Mouse (Mus musculus) thymus, adult 2 months (tissue): Measurements from ENCODE around the gene Pappa2. TPM values are rescaled to one million over a fixed set of nuclear protein-coding genes. Genes with fewer than 3 reads are reported as not detected.

Source experiments
- DNase-seq: peaks from one replicate; pipeline ENCODE4 v3.0.0; 2021
- H3K27ac ChIP-seq: fragments of 200-500 bp; 2 replicates; pipeline ENCODE4 v1.5.1; 2012; ENCODE audit warnings: low read length, control low read depth; ENCODE audit not compliant: control insufficient read depth, insufficient read depth
- H3K27me3 ChIP-seq: fragments of 200-500 bp; 2 replicates; pipeline ENCODE4 v1.6.1; 2012; ENCODE audit warnings: mild to moderate bottlenecking, low read length, moderate library complexity, mixed read lengths; ENCODE audit not compliant: control insufficient read depth, insufficient read depth
- H3K36me3 ChIP-seq: fragments of 200-500 bp; 2 replicates; pipeline ENCODE4 v1.6.1; 2012; ENCODE audit warnings: mild to moderate bottlenecking, low read length, moderate library complexity; ENCODE audit not compliant: control insufficient read depth, insufficient read depth
- H3K4me1 ChIP-seq: fragments of 200-500 bp; replicated peaks from 2 replicates; pipeline ENCODE4 v1.6.1; 2012; ENCODE audit warnings: low read length; ENCODE audit not compliant: control insufficient read depth, insufficient read depth
- H3K4me3 ChIP-seq: fragments of 200-500 bp; 2 replicates; pipeline ENCODE4 v1.5.1; 2012; ENCODE audit warnings: mild to moderate bottlenecking, low read length, control low read depth, moderate library complexity; ENCODE audit not compliant: control insufficient read depth, insufficient read depth
- CTCF ChIP-seq: fragments of 200-500 bp; IDR thresholded peaks from 2 replicates; pipeline ENCODE4 v1.5.1; 2012; ENCODE audit warnings: mild to moderate bottlenecking, control low read depth, low read length, moderate library complexity, borderline replicate concordance; ENCODE audit not compliant: control insufficient read depth, poor library complexity, insufficient read depth; ENCODE audit errors: extremely low read depth
- POLR2A ChIP-seq: fragments of 200-500 bp; IDR thresholded peaks from 2 replicates; pipeline ENCODE4 v1.6.1; 2012; ENCODE audit warnings: mild to moderate bottlenecking, low read length, control low read depth, moderate library complexity; ENCODE audit not compliant: control insufficient read depth, poor library complexity, insufficient read depth; ENCODE audit errors: extremely low read depth
- WGBS: fragments of 180-500 bp; shearing (Covaris S2); methylation state at CpG from one replicate; pipeline ENCODE4 v1.1.7; 2018; 5-methylcytosine and 5-hydroxymethylcytosine counted together
- polyA plus RNA-seq: library from polyadenylated mRNA; depleted of rRNA; stranded (reverse); fragments of >200 nt; gene quantifications from 2 replicates; pipeline ENCODE4 v1.2.3, GENCODE M21; 2012

Gene Pappa2
- polyA plus RNA-seq, 1 experiment: 0.62 TPM

DNA sequence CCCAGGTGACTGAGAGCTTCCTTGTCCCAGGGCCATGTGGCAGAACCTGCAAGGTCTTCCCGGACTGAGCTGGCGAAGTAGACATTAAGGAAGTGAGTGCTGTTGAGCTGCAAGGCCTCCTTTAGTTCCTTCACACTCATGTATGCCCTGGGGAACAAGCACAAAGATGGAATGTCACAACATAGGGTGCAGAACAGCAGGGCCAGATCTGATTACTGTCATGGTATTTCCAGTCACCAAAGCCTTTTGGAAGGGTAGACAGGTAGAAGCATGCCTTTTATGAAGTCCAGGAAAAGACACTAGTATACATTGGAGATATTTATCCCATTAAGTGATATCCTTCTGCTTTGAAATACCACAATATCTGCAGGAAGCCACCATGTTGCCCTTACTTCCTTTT, 108.9 kb downstream of the Pappa2 start:
- Histone ChIP-seq H3K36me3 (no peaks in the 10 kb centered on the region), H3K4me3 (no peak overlapping the region), H3K27ac (no peak overlapping the region), H3K27me3 (no peaks in the 10 kb centered on the region), H3K4me1 (no peaks in the 10 kb centered on the region)
- no peak for DNase-seq
- 73% methylated on average over 2 of the region's 2 CpGs for WGBS
- TF ChIP-seq POLR2A: no peak
- TF ChIP-seq CTCF: no peak

DNA sequence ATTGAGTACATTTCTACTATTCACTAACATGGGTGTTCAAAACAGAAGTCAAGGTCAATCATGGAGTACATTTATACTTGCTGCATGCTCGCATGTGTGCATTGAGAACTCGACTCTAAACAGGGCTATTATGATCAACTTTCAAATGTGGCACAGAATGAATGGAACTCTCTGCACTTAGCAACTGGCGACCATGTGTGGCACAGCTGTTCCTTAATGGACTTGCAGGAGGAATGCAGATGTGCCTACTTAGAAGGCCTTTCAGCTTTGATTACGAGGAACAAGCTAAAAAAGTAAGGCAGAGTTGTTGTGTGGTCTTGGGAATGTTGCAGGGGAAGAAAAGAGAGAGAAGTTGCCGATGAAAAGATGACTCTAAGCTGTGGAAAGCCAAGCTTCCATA, 120.1 kb downstream of the Pappa2 start:
- Histone ChIP-seq H3K4me1 (no peaks in the 10 kb centered on the region), H3K4me3 (no peak overlapping the region), H3K36me3 (no peaks in the 10 kb centered on the region), H3K27ac (no peak overlapping the region), H3K27me3 (no peaks in the 10 kb centered on the region)
- TF ChIP-seq POLR2A (no peak), CTCF (no peak)
- WGBS: 89% methylated on average over 5 of the region's 5 CpGs
- no peak for DNase-seq

DNA sequence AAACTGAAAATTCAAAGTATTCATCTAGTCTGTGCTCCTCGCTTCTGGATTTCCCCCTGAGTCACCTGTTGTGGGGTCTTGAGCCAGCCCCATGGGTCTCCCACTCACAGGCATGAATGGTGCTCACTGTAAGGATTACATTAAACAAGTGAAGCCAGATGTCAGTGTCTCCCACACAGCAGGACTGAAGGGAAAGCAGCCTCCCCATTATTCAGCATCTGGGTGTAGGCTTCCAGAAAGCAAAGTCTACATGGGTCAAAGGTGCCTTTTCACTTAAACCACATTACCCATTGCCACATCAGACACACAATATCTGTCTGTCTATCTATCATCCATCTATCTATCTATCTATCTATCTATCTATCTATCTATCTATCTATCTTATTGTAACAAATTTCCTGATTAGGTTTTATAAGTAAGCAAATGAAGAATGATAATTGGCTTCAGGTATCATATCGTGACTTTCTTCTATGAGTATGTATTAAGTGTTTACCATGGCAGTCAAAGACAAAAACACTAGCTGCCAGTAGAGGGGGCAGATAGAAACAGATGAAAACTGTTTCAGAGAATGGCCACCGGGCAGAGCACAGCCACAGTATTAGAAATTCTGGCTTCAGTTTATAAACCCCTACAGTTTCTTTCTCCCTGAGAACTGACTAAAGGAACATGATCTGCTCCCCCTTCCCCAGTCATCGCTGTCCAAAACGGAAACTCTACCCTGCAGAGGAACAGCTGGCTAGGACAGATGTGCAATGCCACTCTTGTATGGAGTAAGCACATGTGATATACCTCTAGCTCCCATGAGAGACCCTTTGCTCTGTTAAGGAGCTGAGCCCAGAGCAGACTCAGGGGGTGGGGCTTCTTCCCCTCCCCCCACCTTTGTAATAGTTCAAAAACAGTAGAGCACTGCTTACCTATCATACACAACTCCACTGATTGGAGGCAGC, 126.1 kb downstream of the Pappa2 start:
- Histone ChIP-seq H3K27me3 (no peaks in the 10 kb centered on the region), H3K4me3 (no peak overlapping the region), H3K36me3 (no peaks in the 10 kb centered on the region), H3K27ac (no peak overlapping the region), H3K4me1 (no peaks in the 10 kb centered on the region)
- no peak for DNase-seq
- 63% methylated on average over 5 of the region's 5 CpGs for WGBS
- no peak for TF ChIP-seq POLR2A
- TF ChIP-seq CTCF: no peak

DNA sequence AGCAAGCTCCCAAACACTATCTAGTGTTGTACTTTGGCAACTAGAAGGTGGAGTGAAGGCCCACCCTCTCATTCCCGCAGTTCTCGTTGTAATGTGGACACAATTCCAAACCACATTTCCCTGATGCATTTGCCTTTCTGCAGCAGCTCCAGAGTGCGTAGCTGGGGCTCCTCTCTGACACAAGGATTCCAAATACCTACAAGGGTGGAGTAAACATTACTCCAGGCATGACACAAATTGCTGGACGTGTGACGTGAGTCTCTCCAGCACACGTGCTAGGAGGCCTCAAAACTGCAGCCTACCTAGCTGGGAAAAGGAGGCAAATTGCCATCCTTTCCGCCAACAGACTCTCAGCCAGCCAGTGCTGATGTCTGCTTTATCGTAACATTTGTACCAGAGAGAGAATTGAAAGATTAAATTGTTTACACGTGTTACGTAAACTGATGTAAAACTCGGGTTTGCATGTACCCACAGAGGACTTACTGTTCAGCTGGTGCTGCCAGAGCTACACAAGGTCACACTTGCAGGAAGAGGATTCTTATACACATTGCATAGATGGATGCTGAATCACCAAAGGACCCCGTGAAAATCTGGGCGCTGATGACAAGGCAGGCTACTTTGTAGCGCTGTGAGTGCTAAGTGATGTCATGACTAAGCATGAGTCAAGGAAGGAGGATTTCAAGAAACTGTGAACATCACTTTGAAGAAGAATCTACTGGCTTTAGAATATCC, 127.3 kb downstream of the Pappa2 start:
- TF ChIP-seq CTCF (no peak), POLR2A (no peak)

DNA sequence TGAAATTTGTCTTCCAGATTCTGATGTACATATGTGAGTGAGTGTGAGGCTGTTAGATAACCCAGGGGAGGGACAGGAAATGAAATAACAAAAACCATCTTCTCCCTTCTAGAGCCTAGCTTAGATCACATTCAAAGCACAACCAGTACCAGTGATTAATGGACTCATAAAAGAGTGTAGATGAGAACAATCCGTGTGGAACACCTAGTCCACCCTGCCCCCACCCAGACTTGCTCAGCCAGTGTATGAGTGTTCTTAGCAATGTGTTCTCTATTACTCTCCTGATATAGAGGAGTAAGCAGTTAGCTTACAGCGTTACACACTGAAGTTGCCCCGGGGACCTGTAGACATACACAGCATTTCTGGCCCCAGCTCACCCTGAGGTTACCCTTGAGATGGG, 129.8 kb downstream of the Pappa2 start:
- no peak for DNase-seq
- Histone ChIP-seq H3K27ac (no peak overlapping the region), H3K27me3 (no peaks in the 10 kb centered on the region), H3K4me1 (no peaks in the 10 kb centered on the region), H3K36me3 (no peaks in the 10 kb centered on the region), H3K4me3 (no peak overlapping the region)
- no peak for TF ChIP-seq POLR2A
- TF ChIP-seq CTCF: no peak
- 64% methylated on average over 3 of the region's 3 CpGs for WGBS

More for the DNA sequence above, 127.3 kb downstream of the Pappa2 start:
- Histone ChIP-seq H3K4me3 (no peak overlapping the region), H3K27me3 (no peaks in the 10 kb centered on the region), H3K36me3 (no peaks in the 10 kb centered on the region), H3K4me1 (no peaks in the 10 kb centered on the region), H3K27ac (no peak overlapping the region)
- WGBS: 84% methylated on average over 14 of the region's 14 CpGs
- no peak for DNase-seq

- WGBS: 74% methylated on average over 10 of the region's 10 CpGs
- TF ChIP-seq CTCF (no peak), POLR2A (no peak)
- Histone ChIP-seq H3K36me3 (no peaks in the 10 kb centered on the region), H3K4me3 (no peak overlapping the region), H3K27ac (no peak overlapping the region), H3K27me3 (no peaks in the 10 kb centered on the region), H3K4me1 (no peaks in the 10 kb centered on the region)
- no peak for DNase-seq
Observed at GRCm38 (mm10) chr1:158844604-158845003, 135.7 kb downstream of the Pappa2 start.
